ENCODE assay signal across 10 mouse cellular contexts in the genomic region with DNA sequence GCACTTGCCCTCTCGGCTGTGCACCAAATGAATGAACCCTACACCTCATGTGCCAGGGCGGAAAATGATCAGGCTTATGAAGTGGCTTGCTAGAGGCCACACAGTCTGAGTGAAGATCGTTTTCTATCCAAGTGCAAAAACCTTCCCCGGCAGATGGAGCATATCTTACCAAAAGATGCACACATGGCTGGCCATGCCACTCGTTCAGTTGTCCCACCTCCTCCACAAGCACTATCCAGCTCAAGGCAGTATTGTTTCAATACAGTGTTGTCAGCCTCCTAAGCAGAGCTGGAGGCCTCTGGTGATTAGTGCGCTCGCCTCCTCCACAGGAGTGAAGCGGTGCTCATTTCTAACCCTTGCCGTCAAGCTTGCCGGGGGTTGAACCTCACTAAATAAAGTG.
DNase-seq lines count a peak whose midpoint lies in the region; ATAC-seq and TF ChIP-seq lines count a peak whose summit lies in the region.
"Had no signal": no experiment of that assay in that cellular context is flagged by ENCODE, and none has a peak within 500 bp of the region (broad histone marks: within the 10 kb centered on the region; RNA-seq: fewer than 3 reads in every experiment).

No protein-coding gene starts in this region.

- TF ChIP-seq CTCF in lung, embryonic 14.5 days (IDR thresholded peaks at IDR 0.05; ENCODE audit: low read depth): no peak
- TF ChIP-seq CTCF in hindbrain, postnatal 0 days (IDR thresholded peaks at IDR 0.05; ENCODE audit: low read depth): no peak

- 53% methylated on average over 10 of the region's 10 CpGs for WGBS in lung, embryonic 14.5 days
- 49% methylated on average over 10 of the region's 10 CpGs for WGBS in hindbrain, postnatal 0 days
- WGBS in neural tube, embryonic 14.5 days: 68% methylated on average over 10 of the region's 10 CpGs

- 0 out of 2 replicates have a peak overlapping the region, but pooled peaks have one; percentile 22 for H3K9ac ChIP-seq in lung, embryonic 14.5 days
- H3K9ac ChIP-seq in hindbrain, postnatal 0 days (replicated peaks; ENCODE audit: low read length): 0 out of 2 replicates have a peak overlapping the region, but pooled peaks have one; percentile 17
- H3K9ac ChIP-seq in neural tube, embryonic 14.5 days (replicated peaks; ENCODE audit: low read depth, low read length): no peak overlapping the region

- H3K27me3 ChIP-seq in lung, embryonic 14.5 days (ENCODE audit: insufficient read depth, low read length): no peaks in the 10 kb centered on the region
- no peaks in the 10 kb centered on the region for H3K27me3 ChIP-seq in hindbrain, postnatal 0 days (ENCODE audit: insufficient read depth, low read length)
- no peaks in the 10 kb centered on the region for H3K27me3 ChIP-seq in neural tube, embryonic 14.5 days (ENCODE audit: control insufficient read depth, insufficient read depth, low read length)
- H3K27me3 ChIP-seq: CH12.LX had no signal

- peaks cover 5% of the 10 kb centered on the region for H3K4me1 ChIP-seq in lung, embryonic 14.5 days (ENCODE audit: insufficient read depth)
- H3K4me1 ChIP-seq in hindbrain, postnatal 0 days (ENCODE audit: insufficient read depth, low read length): peaks cover 9% of the 10 kb centered on the region
- peaks cover 7% of the 10 kb centered on the region for H3K4me1 ChIP-seq in neural tube, embryonic 14.5 days (ENCODE audit: control insufficient read depth, insufficient read depth, low read length)

- peak; percentile 48 for ATAC-seq in frontal cortex, adult (ENCODE audit: low TSS enrichment)
- peak; percentile 59 for ATAC-seq in lung, embryonic 14.5 days (ENCODE audit: insufficient read depth)
- ATAC-seq in hindbrain, postnatal 0 days: peak; percentile 49; the same call in 1 of the 2 replicates
- 0 out of 2 replicates have a peak, but pooled peaks have one; percentile 35 for ATAC-seq in neural tube, embryonic 14.5 days (ENCODE audit: low read depth)

- no peaks in the 10 kb centered on the region for H3K9me3 ChIP-seq in lung, embryonic 14.5 days (ENCODE audit: low read depth, low read length)
- no peaks in the 10 kb centered on the region for H3K9me3 ChIP-seq in hindbrain, postnatal 0 days (ENCODE audit: low read length)
- H3K9me3 ChIP-seq in neural tube, embryonic 14.5 days (ENCODE audit: control insufficient read depth, low read length): no peaks in the 10 kb centered on the region

- H3K36me3 ChIP-seq in lung, embryonic 14.5 days (ENCODE audit: insufficient read depth): no peaks in the 10 kb centered on the region
- H3K36me3 ChIP-seq in hindbrain, postnatal 0 days (ENCODE audit: insufficient read depth, low read length): no peaks in the 10 kb centered on the region
- no peaks in the 10 kb centered on the region for H3K36me3 ChIP-seq in neural tube, embryonic 14.5 days (ENCODE audit: control insufficient read depth, insufficient read depth, low read length)

- no peak for DNase-seq in frontal cortex, postnatal 14 days (ENCODE audit: low spot score in 2 of 2)
- DNase-seq in lung, embryonic 14.5 days: no peak
- no peak for DNase-seq in lung, postnatal 25 days (ENCODE audit: low spot score)
- peak; percentile 37 for DNase-seq in hindbrain, postnatal 0 days (ENCODE audit: low spot score)
- no peak for DNase-seq in testis, postnatal 10 days (ENCODE audit: low spot score)
- DNase-seq in gastrocnemius, postnatal 10 days: no peak

- H3K4me3 ChIP-seq in lung, embryonic 14.5 days (ENCODE audit: low read depth, low read length): peak overlapping the region; percentile 22
- no peak overlapping the region for H3K4me3 ChIP-seq in hindbrain, postnatal 0 days (ENCODE audit: low read length)
- H3K4me3 ChIP-seq in neural tube, embryonic 14.5 days (ENCODE audit: low read depth, low read length): no peak overlapping the region
- H3K4me3 ChIP-seq: myocyte had no signal

- H3K27ac ChIP-seq in lung, embryonic 14.5 days (ENCODE audit: low read depth): peak overlapping the region; percentile 51; the same call in 1 of the 2 replicates
- H3K27ac ChIP-seq in hindbrain, postnatal 0 days: peak overlapping the region; percentile 68
- peak overlapping the region; percentile 24; the same call in 1 of the 2 replicates for H3K27ac ChIP-seq in neural tube, embryonic 14.5 days (ENCODE audit: low read depth, low read length)

- peak overlapping the region; percentile 57 for H3K4me2 ChIP-seq in lung, embryonic 14.5 days
- H3K4me2 ChIP-seq in hindbrain, postnatal 0 days (ENCODE audit: low read depth, low read length): 0 out of 2 replicates have a peak overlapping the region, but pooled peaks have one; percentile 37
- H3K4me2 ChIP-seq in neural tube, embryonic 14.5 days (ENCODE audit: low read depth, low read length): no peak overlapping the region
